Mouse (Mus musculus) embryonic fibroblast, embryonic 13.5 days (primary cell): ENCODE data around the gene Cyfip2.

ENCODE experiments used
- CTCF ChIP-seq: IDR thresholded peaks from 2 replicates; pipeline ENCODE4 v1.5.1; 2011; ENCODE audit warnings: mild to moderate bottlenecking, control low read depth, low read length, moderate library complexity, borderline replicate concordance; ENCODE audit not compliant: insufficient read depth
- POLR2A ChIP-seq: IDR thresholded peaks from 2 replicates; pipeline ENCODE4 v1.6.1; 2011; ENCODE audit warnings: low read depth, mild to moderate bottlenecking, control low read depth, low read length, moderate library complexity

DNA sequence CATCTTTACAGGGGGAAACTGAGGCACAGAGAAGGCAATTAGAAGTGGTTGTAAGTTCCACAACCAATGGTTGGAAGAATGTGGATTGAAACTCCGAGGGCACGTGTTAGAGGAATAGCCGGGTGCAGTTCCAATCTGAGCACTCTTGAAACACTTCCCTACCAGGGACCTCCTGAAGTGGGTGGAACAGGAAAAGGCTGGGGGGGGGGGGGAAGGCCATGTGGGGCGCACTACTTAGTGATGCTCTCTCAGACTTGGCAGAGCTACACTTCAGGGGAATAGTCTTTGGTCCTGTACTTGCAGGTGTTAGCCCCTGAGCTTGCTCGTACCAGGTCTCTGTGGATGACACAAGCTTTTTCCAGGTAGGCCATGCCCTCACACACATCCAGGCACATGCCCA lies 23.4 kb upstream of the Cyfip2 start:
- TF ChIP-seq CTCF (no peak), POLR2A (no peak)
